Mouse (Mus musculus) heart, postnatal 0 days (tissue): ENCODE results near the gene AC109138.7.

Experiments used
- CTCF ChIP-seq: IDR thresholded peaks from 2 replicates; pipeline ENCODE4 v1.5.1; 2016; ENCODE audit warnings: antibody characterized with exemption, control low read depth, low read depth
- EP300 ChIP-seq: IDR thresholded peaks from 2 replicates; pipeline ENCODE4 v1.6.1; 2016; ENCODE audit warnings: antibody characterized with exemption, low read depth

DNA sequence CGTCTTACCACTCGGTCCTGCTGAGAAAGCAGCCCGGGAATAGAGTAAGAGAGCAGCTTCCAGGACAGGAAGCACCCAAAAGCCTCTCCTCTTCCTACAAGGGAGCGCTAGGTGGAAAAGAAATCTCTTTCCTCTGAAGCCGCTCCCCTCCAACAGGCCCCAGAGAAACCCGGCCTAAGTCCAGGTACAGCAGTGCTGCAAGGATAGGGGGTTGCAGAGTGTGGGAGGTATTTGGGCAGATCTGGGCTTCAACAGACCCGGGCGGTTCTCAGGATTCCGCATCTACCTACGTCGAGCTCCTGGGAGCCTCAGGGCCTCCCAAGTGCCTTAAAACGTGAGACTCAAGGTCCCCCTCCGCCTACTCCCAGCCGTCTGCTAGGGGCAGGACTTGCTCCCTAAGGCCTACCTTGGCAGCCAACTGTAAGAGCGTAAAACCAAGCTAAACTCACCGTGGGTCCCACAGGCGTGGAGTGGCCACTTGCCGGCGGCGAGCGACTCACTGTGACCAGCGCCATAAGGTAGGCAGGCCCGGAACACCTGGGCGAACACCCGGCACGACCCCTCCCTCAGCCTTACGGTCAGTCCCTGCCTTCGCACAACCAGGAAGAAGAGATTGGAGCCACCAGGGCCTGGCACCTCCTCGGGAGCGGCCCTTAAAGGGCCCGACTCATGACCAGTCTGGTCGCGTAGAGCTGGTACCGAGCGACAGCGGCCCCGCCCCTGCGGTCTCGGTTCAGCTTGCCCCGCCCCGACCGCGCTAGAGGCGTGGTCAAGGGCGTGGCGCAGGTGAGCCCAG lies 54.6 kb downstream of the AC109138.7 start, which contains the start of gene Ssh3:
- TF ChIP-seq CTCF: no peak
- no peak for TF ChIP-seq EP300
